Mouse (Mus musculus) liver, postnatal 0 days (tissue): ENCODE data around the gene Tmem262. TPM values are rescaled to one million over a fixed set of nuclear protein-coding genes. Genes with fewer than 3 reads are reported as not detected.

Experiments used
- ATAC-seq: fragments of 200-750 bp; cut with Nextera tagmentation; 2 replicates; pipeline ENCODE4 v1.8.0; 2017; ENCODE audit warnings: mild to moderate bottlenecking, moderate library complexity
- DNase-seq: peaks from one replicate; pipeline ENCODE4 v3.0.0-alpha.2; 2016
- H3K27ac ChIP-seq: fragments of 300-500 bp; sonication (generic); 2 replicates; pipeline ENCODE4 v1.5.1; 2014; ENCODE audit warnings: antibody characterized with exemption, moderate library complexity, mild to moderate bottlenecking, low read depth
- H3K27me3 ChIP-seq: fragments of 300-500 bp; sonication (generic); 2 replicates; pipeline ENCODE4 v1.6.1; 2014; ENCODE audit warnings: low read length, control low read depth, mixed read lengths; ENCODE audit not compliant: insufficient read depth
- H3K36me3 ChIP-seq: fragments of 300-500 bp; sonication (generic); replicated peaks from 2 replicates; pipeline ENCODE4 v1.6.1; 2014; ENCODE audit warnings: mild to moderate bottlenecking, control low read depth, low read length, moderate library complexity, mixed read lengths; ENCODE audit not compliant: insufficient read depth
- H3K4me1 ChIP-seq: fragments of 300-500 bp; sonication (generic); 2 replicates; pipeline ENCODE4 v1.6.1; 2014; ENCODE audit warnings: antibody characterized with exemption, mild to moderate bottlenecking, control low read depth; ENCODE audit not compliant: insufficient read depth
- H3K4me2 ChIP-seq: fragments of 300-500 bp; sonication (generic); 2 replicates; pipeline ENCODE4 v1.6.1; 2014; ENCODE audit warnings: low read depth, mild to moderate bottlenecking, low read length, moderate library complexity, mixed read lengths
- H3K4me3 ChIP-seq: fragments of 300-500 bp; sonication (generic); 2 replicates; pipeline ENCODE4 v1.5.1; 2014; ENCODE audit warnings: low read depth, low read length
- H3K9ac ChIP-seq: fragments of 300-500 bp; sonication (generic); replicated peaks from 2 replicates; pipeline ENCODE4 v1.6.1; 2014; ENCODE audit warnings: mild to moderate bottlenecking, moderate library complexity
- H3K9me3 ChIP-seq: fragments of 300-500 bp; sonication (generic); 2 replicates; pipeline ENCODE4 v1.6.1; 2016; ENCODE audit warnings: mild to moderate bottlenecking, control low read depth, low read length, mixed read lengths
- CTCF ChIP-seq: sonication (generic); IDR thresholded peaks from 2 replicates; pipeline ENCODE4 v1.5.1; 2016; ENCODE audit warnings: antibody characterized with exemption, low read depth
- EP300 ChIP-seq: IDR thresholded peaks from 2 replicates; pipeline ENCODE4 v1.6.1; 2016; ENCODE audit warnings: antibody characterized with exemption, low read depth, mild to moderate bottlenecking
- WGBS: fragments of 180-500 bp; shearing (Covaris S2); extraction: QIAGEN DNeasy Blood & Tissue Kit; methylation state at CpG from one replicate; pipeline ENCODE4 v1.1.7; 2014; ENCODE audit not compliant: insufficient replicate concordance; 5-methylcytosine and 5-hydroxymethylcytosine counted together
- polyA plus RNA-seq: library from polyadenylated mRNA; unstranded; fragments of >200 nt; fragmentation: Nextera tagmentation; extraction: Ambion mirVana; gene quantifications from 2 replicates; pipeline ENCODE4 v1.2.1, GENCODE M21; 2015

Gene Tmem262
- polyA plus RNA-seq, 1 experiment from 2014 or later = not detected

DNA sequence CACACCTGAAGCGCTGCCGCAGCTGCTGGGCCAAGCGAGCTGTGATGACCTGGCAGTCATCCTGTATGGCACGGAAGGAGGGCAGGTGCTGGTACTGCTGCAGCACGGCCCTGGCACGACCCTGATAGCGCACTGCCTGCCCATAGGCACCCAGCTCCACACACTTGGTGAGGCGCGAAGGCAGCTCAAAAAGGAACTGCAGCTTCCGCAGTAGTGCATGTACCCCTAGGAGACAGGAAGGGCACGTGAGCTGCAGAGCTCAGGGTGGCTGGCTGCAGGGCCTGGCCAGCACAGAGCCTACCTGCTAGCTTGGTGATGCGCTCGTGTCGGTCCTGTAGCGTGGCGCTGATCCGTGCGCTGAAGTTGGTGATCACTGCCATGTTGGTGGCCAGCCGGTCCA is 8.6 kb upstream of the Tmem262 start:
- WGBS = 92% methylated on average over 19 of the region's 19 CpGs
- H3K4me3 ChIP-seq = no peak overlapping the region
- peaks cover 25% of the 10 kb centered on the region for H3K4me1 ChIP-seq
- H3K4me2 ChIP-seq = no peak overlapping the region
- no peak for TF ChIP-seq EP300
- DNase-seq (no peak), ATAC-seq (no peak)
- no peaks in the 10 kb centered on the region for H3K27me3 ChIP-seq
- peaks cover 18% of the 10 kb centered on the region for H3K36me3 ChIP-seq
- no peak overlapping the region for H3K27ac ChIP-seq
- H3K9me3 ChIP-seq = no peaks in the 10 kb centered on the region
- H3K9ac ChIP-seq = no peak overlapping the region

- H3K4me1 ChIP-seq = peaks cover 17% of the 10 kb centered on the region
Observed at GRCm38 (mm10) chr19:6073889-6074288, 5.9 kb upstream of the Tmem262 start.

DNA sequence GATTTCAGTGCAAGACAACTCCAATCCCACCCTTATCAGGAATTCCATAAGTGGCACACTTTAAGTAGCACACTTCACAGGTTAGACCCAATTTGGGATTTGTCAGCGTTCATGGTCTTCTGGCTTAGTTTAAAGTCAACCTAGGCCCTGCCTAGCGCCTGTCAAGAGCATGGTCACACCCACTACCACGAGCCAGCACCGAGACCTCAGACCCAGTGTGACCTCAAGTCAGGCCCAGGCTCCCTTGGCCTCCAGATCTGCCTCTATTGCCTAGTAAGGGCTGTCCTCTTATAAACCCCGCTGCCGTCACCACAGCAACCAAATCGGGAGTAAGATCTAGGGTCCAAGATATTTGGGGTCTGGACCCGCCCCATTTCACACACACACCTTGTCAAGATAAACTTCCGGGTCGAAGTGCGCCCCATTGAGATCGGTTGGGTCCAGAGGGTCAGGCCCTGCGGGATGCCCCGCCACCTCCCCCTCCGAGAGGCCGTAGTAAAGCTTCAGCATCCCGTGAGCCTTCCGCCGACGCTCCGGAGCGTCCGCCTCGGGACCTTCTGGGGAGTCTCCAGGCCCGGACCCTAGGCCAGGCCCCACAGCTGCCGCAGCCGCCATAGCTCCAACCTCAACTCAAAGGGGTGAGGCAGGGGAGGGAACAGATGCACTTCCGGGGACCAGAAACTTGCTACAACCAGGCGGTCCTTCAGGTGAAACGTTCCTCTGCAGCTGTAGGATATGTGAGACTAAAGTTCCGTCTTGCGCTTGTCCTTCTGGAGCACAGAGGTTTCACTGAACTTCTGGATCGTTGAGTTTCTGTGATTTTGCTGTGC is 3.1 kb upstream of the Tmem262 start, which contains the start of gene Vps51:
Gene Vps51 (minus strand): TSS at position 668 of the 830 bp plus-strand sequence.
- Histone ChIP-seq H3K9me3 (no peaks in the 10 kb centered on the region), H3K27ac (peak within 1 kb of the TSS; percentile 79), H3K36me3 (peaks cover 18% of the 10 kb centered on the region), H3K9ac (peak within 1 kb of the TSS; percentile 68), H3K4me2 (peak within 1 kb of the TSS; percentile 85), H3K4me3 (peak within 1 kb of the TSS; percentile 70), H3K27me3 (no peaks in the 10 kb centered on the region), H3K4me1 (peaks cover 17% of the 10 kb centered on the region)
- WGBS = under 1% methylated on average over 33 of the region's 33 CpGs
- TF ChIP-seq EP300 (0 out of 2 replicates have a peak, but pooled peaks have one; percentile 42), CTCF (no peak)
- DNase-seq (peak; percentile 85), ATAC-seq (peak; percentile 91)

More at GRCm38 (mm10) chr19:6073889-6074288, 5.9 kb upstream of the Tmem262 start:
- DNase-seq = no peak
- peaks cover 17% of the 10 kb centered on the region for H3K36me3 ChIP-seq
- H3K4me2 ChIP-seq = no peak overlapping the region
- H3K4me3 ChIP-seq = no peak overlapping the region
- TF ChIP-seq EP300 (no peak), CTCF (no peak)
- peak overlapping the region; percentile 39; the same call in 1 of the 2 replicates for H3K27ac ChIP-seq
- 72% methylated on average over 5 of the region's 5 CpGs for whole genome bisulfite sequencing
- ATAC-seq = no peak
- no peaks in the 10 kb centered on the region for H3K27me3 ChIP-seq
- no peaks in the 10 kb centered on the region for H3K9me3 ChIP-seq
- no peak overlapping the region for H3K9ac ChIP-seq

DNA sequence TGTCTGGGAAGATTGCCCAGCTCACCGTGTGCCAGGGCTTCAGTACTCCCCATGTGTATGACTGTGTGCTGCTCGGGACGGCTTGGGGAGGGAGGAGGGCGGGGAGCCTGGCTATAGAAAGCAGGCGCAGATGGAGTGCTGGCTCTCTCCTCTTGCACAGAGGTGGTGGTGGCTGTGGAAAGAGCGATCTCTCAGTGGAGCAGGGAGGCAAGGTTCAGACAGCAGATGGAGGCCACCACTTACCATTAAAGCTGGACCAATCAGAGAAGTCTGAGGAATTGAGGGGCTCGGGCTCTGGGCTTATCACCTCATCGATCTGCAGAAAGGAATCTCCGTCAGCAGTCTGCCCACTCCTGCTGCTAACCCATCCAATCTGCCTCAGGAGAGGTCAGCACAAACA is 2.3 kb downstream of the Tmem262 start, which contains the start of gene Gm28374:
Gene Gm28374 (minus strand): TSS at position 101 of the 400 bp plus-strand sequence.
- 76% methylated on average over 9 of the region's 9 CpGs for WGBS

DNA sequence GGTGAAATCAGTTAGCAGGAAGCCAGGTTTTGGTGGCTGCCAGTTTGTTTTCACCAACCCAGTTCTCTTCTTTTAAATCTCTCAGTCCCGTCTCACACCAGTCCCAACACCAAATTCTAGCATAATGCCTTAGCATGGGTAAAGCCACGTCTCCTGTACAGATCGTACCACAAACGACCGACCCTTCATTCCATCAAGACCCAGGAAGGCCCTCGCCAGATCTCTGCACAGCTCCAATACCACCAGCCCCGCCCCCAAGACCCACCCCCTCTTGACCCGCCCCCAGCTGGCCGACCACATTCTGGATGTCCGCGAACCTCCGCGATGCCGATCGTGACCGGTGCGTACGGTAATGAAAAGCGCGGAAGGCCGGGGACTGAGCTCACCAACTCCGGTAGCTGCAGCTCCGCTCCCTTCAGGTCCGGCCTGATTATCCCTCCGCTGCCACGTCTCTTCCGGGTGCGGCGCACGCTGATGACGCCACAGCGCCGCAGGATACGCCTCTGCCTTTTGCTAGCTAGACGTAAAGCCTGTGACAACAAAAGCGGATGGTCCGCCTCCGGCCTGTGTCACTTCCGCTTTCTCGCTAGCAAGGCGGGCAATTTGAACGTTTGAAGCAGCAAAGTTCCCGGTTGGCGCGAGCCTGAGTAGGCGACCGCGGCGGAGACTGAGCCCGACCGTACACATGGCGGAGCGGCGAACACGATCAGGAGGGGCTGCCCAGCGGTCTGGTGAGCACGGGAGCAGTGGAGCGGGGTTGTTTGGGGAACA is 4.8 kb downstream of the Tmem262 start, which contains the start of the genes Zfpl1 and Cdca5:
Gene Zfpl1 (minus strand): TSS at position 479 of the 771 bp plus-strand sequence.
Gene Cdca5 (plus strand): TSS at position 506 of the 771 bp plus-strand sequence.
- Histone ChIP-seq H3K4me3 (peak within 1 kb of the TSS; percentile 93), H3K27ac (peak within 1 kb of the TSS; percentile 70), H3K9ac (peak within 1 kb of the TSS; percentile 85), H3K4me1 (peaks cover 21% of the 10 kb centered on the region), H3K27me3 (no peaks in the 10 kb centered on the region), H3K9me3 (no peaks in the 10 kb centered on the region), H3K4me2 (peak within 1 kb of the TSS; percentile 98), H3K36me3 (peaks cover 55% of the 10 kb centered on the region)
- DNase-seq (peak; percentile 97), ATAC-seq (peak; percentile 92)
- TF ChIP-seq CTCF (no peak), EP300 (peak; percentile 68; the same call in 1 of the 2 replicates)
- WGBS = under 1% methylated on average over 58 of the region's 58 CpGs

More for the DNA sequence above, 2.3 kb downstream of the Tmem262 start, which contains the start of gene Gm28374:
- DNase-seq = no peak
- Histone ChIP-seq H3K36me3 (peaks cover 36% of the 10 kb centered on the region), H3K27me3 (no peaks in the 10 kb centered on the region), H3K9ac (no peak within 1 kb of the TSS), H3K4me3 (no peak within 1 kb of the TSS), H3K4me1 (peaks cover 28% of the 10 kb centered on the region), H3K27ac (no peak within 1 kb of the TSS), H3K9me3 (no peaks in the 10 kb centered on the region), H3K4me2 (no peak within 1 kb of the TSS)
- ATAC-seq = no peak
- TF ChIP-seq CTCF = no peak
- TF ChIP-seq EP300 = no peak
